Mouse (Mus musculus) CD4-positive naive resting alpha-beta T cell, adult 76 days (primary cell): ENCODE measurements around the gene Scgb1b3. TPM values are rescaled to one million over a fixed set of nuclear protein-coding genes. Genes with fewer than 3 reads are reported as not detected.

Experiments
- total RNA-seq: library from RNA; stranded (reverse); gene quantifications from one replicate; pipeline ENCODE4 v1.2.4, GENCODE M21; 2023

Scgb1b3 gene
- not detected for total RNA-seq

GRCm38 (mm10) chr7:31375292-31375691 lies at the start of gene Scgb1b3:
Gene Scgb1b3 (plus strand): TSS chr7:31375592.

GRCm38 (mm10) chr7:31362022-31362560 lies 13.3 kb upstream of the Scgb1b3 start, which contains the start of gene Scgb2b3:
Gene Scgb2b3 (minus strand): TSS chr7:31362072.

Other genes with a start within 250 kb of the Scgb1b3 start
- gene Scn1b, start 248.6 kb upstream of the Scgb1b3 start, total RNA-seq: 1.6 TPM
- 627 TPM for gene Gramd1a, start 219.7 kb upstream of the Scgb1b3 start, total RNA-seq
- not detected for gene Scgb2b2, start 85.1 kb upstream of the Scgb1b3 start, total RNA-seq
- not detected for gene Scgb1b2, start 83.8 kb upstream of the Scgb1b3 start, total RNA-seq
- gene Scgb2b3, start 13.5 kb upstream of the Scgb1b3 start, total RNA-seq: not detected